Mouse (Mus musculus) bone marrow macrophage, adult 2 months (primary cell): ENCODE data around the gene Blzf1. TPM values are rescaled to one million over a fixed set of nuclear protein-coding genes. Genes with fewer than 3 reads are reported as not detected.

Source experiments
- H3K27ac ChIP-seq: 2 replicates; pipeline ENCODE4 v1.5.1; 2012; ENCODE audit warnings: low read depth, low read length; ENCODE audit not compliant: insufficient read depth
- H3K4me1 ChIP-seq: 2 replicates; pipeline ENCODE4 v1.6.1; 2012; ENCODE audit warnings: low read length; ENCODE audit not compliant: control insufficient read depth, insufficient read depth
- H3K4me3 ChIP-seq: 2 replicates; pipeline ENCODE4 v1.5.1; 2012; ENCODE audit warnings: mild to moderate bottlenecking, low read length, moderate library complexity; ENCODE audit not compliant: insufficient read depth
- CTCF ChIP-seq: IDR thresholded peaks from 2 replicates; pipeline ENCODE4 v1.5.1; 2012; ENCODE audit warnings: low read depth, mild to moderate bottlenecking, low read length, moderate library complexity
- POLR2A ChIP-seq: IDR thresholded peaks from 2 replicates; pipeline ENCODE4 v1.6.1; 2012; ENCODE audit warnings: mild to moderate bottlenecking, low read depth, low read length, borderline replicate concordance
- polyA plus RNA-seq: library from polyadenylated mRNA; stranded (reverse); fragments of >200 nt; gene quantifications from 2 replicates; pipeline ENCODE4 v1.2.4, GENCODE M21; 2012; ENCODE audit not compliant: missing spikeins, insufficient read depth, insufficient read length

The Blzf1 gene
- polyA plus RNA-seq, 1 experiment: 11.0 TPM

- peaks cover 3% of the 10 kb centered on the region; the same call in 1 of the 2 replicates for H3K4me1 ChIP-seq
- no peak overlapping the region for H3K4me3 ChIP-seq
- TF ChIP-seq CTCF: no peak
- TF ChIP-seq POLR2A: no peak
- H3K27ac ChIP-seq: no peak overlapping the region
Observed at GRCm38 (mm10) chr1:164270941-164271340, 36.3 kb downstream of the Blzf1 start.

GRCm38 (mm10) chr1:164261553-164261952 is 45.7 kb downstream of the Blzf1 start:
- TF ChIP-seq CTCF (no peak), POLR2A (no peak)
- Histone ChIP-seq H3K27ac (peak overlapping the region; percentile 9; the same call in 1 of the 2 replicates), H3K4me3 (no peak overlapping the region), H3K4me1 (peaks cover 12% of the 10 kb centered on the region; the same call in 1 of the 2 replicates)

GRCm38 (mm10) chr1:164260171-164261028 is 46.9 kb downstream of the Blzf1 start:
- H3K27ac ChIP-seq: no peak overlapping the region
- peaks cover 12% of the 10 kb centered on the region; the same call in 1 of the 2 replicates for H3K4me1 ChIP-seq
- TF ChIP-seq POLR2A (no peak), CTCF (no peak)
- no peak overlapping the region for H3K4me3 ChIP-seq

GRCm38 (mm10) chr1:164254836-164255235 is 52.5 kb downstream of the Blzf1 start:
- Histone ChIP-seq H3K27ac (no peak overlapping the region), H3K4me1 (peaks cover 5% of the 10 kb centered on the region), H3K4me3 (no peak overlapping the region)
- TF ChIP-seq POLR2A (no peak), CTCF (no peak)

DNA sequence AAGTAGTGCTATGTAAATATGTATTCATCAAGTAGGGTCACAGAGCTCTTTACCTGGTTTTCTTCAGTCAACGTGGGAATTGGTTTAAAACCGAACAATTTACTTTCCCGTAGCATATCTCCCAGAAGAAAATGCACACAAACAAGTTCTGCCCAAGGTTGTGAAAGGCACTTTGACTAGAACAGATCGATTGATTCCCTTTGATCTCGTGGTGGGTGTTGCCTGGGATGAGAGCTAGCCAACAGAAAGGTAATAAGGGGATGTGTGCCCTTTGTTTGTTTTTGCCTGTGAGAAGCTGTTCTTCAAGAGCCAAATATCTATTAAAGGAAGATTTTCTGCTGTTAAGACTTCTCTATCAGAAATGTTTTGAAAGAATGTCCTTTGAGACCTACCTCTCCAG is 54.7 kb downstream of the Blzf1 start:
- no peak overlapping the region for H3K4me3 ChIP-seq
- H3K27ac ChIP-seq: no peak overlapping the region
- TF ChIP-seq POLR2A (no peak), CTCF (no peak)
- H3K4me1 ChIP-seq: peaks cover 8% of the 10 kb centered on the region

- no peak for TF ChIP-seq POLR2A
- TF ChIP-seq CTCF: no peak
- no peak overlapping the region for H3K4me3 ChIP-seq
- peaks cover 12% of the 10 kb centered on the region for H3K4me1 ChIP-seq
- H3K27ac ChIP-seq: no peak overlapping the region
Observed at GRCm38 (mm10) chr1:164251438-164251837, 55.9 kb downstream of the Blzf1 start.

GRCm38 (mm10) chr1:164250391-164251150 is 56.7 kb downstream of the Blzf1 start:
- Histone ChIP-seq H3K4me1 (peaks cover 12% of the 10 kb centered on the region), H3K27ac (no peak overlapping the region), H3K4me3 (peak overlapping the region; percentile 97)
- TF ChIP-seq POLR2A (no peak), CTCF (no peak)

- H3K4me3 ChIP-seq: peak overlapping the region; percentile 97
- H3K4me1 ChIP-seq: peaks cover 12% of the 10 kb centered on the region
- H3K27ac ChIP-seq: peak overlapping the region; percentile 51
- TF ChIP-seq CTCF: no peak
Observed at GRCm38 (mm10) chr1:164249332-164249711, 58.0 kb downstream of the Blzf1 start.

- H3K4me1 ChIP-seq: peaks cover 12% of the 10 kb centered on the region
- H3K27ac ChIP-seq: peak within 1 kb of the TSS; percentile 51
- TF ChIP-seq POLR2A (no peak; the same call in 1 of the 2 replicates), CTCF (no peak)
- peak within 1 kb of the TSS; percentile 97 for H3K4me3 ChIP-seq
Observed at GRCm38 (mm10) chr1:164248465-164249331, 58.6 kb downstream of the Blzf1 start, which contains the start of gene Slc19a2. Slc19a2 (plus strand) TSS chr1:164249046.
